Mouse (Mus musculus) heart, postnatal 0 days (tissue): ENCODE data around the gene Bicd2.
A peak's percentile ranks its signal among the peaks of the same experiment; 100 is the strongest.

Experiments used
- CTCF ChIP-seq: IDR thresholded peaks from 2 replicates; pipeline ENCODE4 v1.5.1; 2016; ENCODE audit warnings: antibody characterized with exemption, control low read depth, low read depth
- EP300 ChIP-seq: IDR thresholded peaks from 2 replicates; pipeline ENCODE4 v1.6.1; 2016; ENCODE audit warnings: antibody characterized with exemption, low read depth

DNA sequence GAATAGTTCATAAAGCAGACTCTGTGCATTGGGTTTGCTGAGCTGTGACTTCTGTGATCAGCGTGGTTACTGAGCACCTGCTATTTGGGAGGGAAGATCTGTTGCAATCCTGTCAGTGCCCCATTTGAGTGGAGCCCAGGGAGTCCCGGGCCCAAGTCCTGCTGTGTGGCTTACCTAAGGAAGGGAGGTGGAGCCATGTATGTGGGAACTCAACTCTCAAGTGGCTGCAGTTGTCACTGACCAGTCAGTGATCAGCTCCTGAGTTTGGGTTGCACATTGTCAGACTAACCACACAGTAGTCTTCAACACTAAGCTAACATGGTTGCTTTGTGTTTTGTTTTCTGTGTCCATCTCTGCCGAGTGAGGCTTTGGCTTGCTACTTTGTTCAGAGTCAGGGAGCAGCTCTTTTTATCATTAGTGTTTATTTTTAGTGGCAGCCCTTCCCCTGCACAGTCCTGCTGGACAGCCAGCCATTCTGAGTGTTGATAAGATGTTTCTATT lies 19.6 kb downstream of the Bicd2 start:
- TF ChIP-seq EP300 (0 out of 2 replicates have a peak, but pooled peaks have one; percentile 53), CTCF (no peak)
